Mouse (Mus musculus) c-Kit-positive CD71-positive TER-119-negative erythroid progenitor cells, embryonic 14.5 days (primary cell): ENCODE measurements at regions not wholly inside any gene's neighbourhood (a gene's known extent, or its start where the extent isn't known, plus 50 kb on each side); places are given as distances from the start of the nearest gene placed in this dataset.

ENCODE experiments used
- DNase-seq: peaks from one replicate; pipeline ENCODE4 v3.0.0-alpha.2; 2013; ENCODE audit warnings: low read depth

DNA sequence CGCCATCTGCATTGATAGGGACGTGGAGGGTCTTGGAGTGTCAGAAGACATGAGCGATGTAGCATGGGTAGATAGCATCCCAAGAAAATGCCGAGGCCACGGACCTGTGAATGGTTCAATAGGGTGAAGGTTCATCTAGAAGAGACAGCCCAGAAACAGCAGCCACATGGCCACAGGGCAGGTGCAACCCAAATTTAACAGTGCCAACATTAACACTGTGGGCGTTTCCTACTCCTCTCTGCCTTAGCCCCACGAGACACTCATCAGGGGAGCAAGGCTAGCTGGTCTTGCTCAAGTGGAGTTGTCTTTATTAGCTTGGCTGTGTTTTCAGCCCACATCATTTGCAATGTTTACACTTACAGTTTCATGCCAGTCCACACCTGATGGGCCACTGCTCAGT lies 310.7 kb downstream of the Plpp3 start:
- DNase-seq: no peak

DNA sequence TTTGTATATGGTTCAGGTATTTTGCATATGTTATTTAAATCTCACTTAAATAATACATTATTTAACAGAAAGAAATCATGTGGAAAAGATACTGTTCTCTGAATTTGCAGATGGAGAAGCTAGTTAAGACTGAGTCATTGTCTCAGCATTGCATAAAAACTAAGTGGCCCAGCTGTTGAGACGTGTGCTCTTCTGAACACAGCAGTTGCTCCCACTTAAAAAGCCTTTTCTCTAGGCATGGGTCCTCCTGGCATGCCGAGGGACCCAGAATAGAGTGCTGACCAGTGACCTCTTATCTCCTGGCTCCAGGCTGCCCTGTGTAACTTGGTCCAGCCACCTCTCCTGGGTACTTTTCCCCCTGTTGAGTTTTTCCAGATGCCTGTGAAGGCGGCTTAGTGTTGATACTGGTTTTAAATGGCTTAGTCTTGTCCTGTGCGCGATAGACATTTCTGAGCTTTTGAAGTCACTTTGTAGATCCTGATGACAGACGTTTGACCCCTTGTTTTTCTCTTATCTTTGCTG lies 312.2 kb downstream of the Plpp3 start:
- DNase-seq: no peak

DNA sequence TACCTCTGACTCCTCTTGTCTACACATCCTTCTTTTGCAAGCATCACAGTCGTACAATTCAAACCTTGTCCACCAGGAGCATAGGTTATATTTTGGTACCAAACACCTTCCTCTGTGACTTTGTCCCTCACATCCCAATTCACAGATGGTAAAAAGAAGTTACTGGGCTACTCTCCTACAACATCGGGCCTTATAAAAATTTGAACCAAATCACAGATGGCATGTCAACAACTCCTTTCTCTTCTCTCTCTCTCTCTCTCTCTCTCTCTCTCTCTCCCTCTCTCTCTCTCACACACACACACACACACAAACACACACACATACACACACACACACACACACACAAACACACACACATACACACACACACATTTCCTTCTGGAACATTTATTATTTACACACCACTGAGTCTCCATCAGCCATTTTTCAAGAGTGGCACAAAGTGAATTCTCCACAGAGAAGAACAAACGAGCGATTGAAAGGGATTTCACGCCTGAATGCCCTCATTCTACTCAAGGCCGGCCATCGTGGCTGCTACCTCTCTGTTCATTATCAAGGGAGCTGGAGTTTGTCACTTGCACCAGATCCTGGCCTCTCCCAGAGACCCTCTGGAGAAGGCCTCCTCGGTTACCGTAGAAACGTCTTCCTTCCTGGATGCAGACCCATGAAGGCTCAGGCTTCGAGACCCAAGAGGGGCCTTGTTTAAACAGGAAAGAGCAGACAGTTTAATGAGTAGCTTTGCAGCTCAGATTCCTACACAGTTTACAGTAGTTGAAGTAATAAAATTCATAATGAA lies 314.7 kb upstream of the Gm12728 start:
- DNase-seq: no peak

DNA sequence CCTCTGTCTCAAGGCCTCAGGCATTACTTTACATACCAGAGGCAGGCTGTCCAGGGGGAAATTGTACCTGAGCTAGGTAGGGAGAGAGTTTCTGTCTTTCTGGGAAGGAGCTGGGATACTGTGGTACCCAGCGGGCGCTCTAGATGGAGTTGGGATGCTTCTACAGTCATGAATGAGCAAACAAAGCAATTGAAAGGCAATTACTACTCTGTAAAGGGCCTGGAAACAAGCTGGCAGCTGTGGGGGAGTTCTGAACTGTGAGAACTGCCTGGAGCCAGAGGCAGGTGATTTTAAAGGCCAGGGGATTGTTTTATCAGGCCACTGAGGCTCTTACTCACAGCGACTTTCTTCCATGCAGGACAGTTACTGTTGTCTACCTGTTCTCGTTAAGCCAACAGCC lies 313.3 kb upstream of the Gm12728 start:
- no peak for DNase-seq

DNA sequence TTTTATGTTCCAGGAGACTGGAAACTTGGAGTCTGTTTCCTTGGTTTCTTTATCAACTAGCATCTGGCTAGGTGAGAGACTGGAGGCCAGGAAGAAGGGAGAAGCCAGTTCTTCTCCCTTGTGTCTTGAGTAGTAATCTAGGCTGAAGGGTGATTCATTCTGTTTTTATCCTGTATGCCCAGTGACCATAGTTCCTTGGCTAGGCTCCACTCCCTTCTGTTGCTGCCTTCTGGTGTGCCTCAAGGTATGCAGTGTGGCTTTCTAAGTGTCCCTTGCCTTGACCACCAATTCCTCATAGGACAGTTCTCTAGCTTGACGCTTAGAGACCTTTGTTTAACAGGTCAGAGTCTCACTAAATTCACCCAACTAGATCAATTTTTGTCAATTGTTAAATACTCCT lies 303.3 kb upstream of the Gm12728 start:
- DNase-seq: no peak

DNA sequence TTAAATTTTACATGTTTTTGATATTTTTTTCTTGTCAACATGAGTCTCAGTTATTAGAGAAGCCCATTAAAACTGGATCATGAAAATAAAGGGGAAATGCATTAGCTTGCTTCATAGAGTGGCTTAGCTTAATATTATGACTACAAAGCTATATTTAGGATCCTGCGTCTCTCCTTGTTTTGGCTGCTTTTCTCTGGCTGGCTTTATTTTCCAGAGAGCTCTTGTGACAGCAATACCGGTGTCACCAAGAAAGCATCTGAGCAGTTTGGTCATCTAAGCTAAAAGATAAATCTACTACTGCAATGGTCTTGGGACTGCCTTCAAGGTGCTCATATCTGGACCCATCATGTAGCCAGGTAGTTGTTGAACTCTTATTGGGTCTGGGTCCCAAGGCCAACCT lies 293.5 kb upstream of the Gm12728 start:
- no peak for DNase-seq

DNA sequence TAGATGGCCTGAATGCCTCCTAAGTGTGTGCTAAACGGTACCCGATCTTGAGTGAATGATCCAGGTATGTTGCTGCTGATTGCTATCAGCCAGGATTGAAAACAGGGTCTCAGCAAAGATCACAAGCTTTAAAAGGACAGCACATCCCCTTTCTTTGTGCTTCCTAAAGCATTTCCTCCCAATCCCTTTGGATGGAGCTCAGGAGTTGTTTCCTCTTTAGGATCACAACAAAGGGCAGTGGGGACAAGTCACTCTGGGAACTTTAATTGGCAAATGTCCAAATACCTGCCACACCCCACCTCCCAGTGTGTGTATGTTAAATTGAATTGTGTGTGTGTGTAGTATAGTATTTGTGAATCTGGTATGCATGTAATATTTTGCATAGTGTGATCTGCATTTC lies 283.5 kb upstream of the Gm12728 start:
- no peak for DNase-seq

DNA sequence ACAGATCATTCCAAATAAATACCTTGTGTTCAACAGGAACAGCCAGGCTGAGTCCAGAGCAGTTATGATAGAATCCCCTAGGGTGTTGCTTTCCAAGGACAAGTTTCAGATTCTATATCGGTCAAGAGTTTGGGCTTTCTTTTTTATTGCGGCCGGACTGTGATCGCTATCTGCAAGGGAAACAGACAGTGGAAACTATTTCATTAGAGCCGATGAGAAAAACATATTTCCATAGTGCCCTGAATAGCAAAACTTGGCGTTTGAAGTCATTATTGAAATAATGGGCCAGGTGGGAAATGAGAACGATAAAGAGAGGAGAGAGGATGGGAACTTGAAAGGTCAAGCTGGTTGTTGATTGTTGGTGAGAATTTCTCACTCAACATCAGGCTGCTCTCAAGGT lies 282.4 kb upstream of the Gm12728 start:
- no peak for DNase-seq

DNA sequence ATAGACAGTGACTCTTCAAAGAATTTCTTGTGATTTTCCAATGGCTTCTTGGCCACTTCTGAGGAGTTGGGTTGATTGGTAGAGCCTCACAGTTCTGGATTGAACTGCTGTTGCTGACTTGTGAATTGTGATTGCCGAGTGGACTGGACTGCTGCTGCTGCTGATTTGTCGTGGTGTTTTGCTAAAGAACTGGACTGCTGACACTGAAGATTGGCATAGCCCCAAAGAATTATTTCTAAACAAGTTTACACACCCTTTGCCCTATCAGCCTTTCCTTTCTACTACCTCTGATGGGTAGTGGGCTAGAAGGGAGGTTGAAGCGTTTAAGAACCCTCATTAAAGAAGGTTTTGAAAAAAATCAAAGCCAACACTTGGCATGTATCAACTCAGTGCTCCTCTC lies 280.6 kb upstream of the Gm12728 start:
- no peak for DNase-seq

DNA sequence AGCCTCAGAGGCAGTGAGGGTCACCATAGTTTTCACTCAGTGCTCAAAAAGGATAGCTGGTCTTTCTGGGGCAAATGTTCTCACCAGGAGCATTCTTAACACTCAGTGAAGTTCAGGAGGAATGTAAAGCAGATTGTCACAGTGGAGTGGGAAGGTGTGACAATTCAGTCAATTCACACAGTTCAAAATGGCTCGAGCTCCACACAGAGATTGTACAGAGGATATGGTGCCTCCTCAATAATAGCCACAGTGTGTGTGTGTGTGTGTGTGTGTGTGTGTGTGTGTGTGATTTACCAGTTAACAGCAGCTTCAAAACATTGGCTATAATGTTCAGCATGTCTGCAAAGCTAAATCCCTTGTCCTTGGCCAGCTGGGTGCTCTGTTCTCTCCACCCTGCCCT lies 279.3 kb upstream of the Gm12728 start:
- DNase-seq: no peak

DNA sequence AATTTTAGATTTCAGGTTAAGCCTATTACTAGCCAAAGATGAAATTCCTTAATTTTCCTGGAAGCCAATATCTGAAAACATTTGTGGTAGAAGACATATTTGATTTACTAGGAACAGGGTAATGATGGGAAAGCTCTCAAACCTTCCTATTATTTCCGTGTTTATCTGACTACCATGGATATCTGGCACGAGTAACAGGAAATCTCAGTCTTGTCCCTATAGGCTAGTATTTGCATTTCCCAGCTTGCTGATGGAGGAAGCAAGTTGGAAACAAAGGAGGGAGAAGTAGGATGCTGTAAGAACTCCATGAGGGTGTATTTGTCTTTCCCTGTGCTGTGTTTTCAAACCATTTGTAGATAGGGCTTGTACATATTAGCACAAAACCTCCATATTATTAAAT lies 264.5 kb upstream of the Gm12728 start:
- DNase-seq: no peak

DNA sequence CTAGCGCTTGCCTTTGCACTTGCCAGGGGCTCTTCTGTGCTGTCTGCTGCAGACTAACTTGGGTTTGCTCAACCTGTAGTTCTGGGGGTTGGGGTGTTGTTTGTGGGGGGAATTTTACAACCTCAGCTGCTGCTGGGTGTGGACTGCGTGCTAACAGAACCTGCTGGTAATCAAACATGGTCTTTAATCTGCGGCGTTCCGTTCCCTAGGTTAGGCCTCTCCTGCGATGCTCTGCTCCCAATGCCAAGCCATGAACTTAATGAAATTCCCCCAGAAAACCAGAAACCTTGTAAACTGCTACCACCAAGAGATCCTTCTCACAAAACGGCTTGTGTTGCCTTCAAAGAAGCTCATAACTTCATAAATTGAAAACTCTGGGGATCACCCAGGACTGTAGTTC lies 262.9 kb upstream of the Gm12728 start:
- DNase-seq: no peak

DNA sequence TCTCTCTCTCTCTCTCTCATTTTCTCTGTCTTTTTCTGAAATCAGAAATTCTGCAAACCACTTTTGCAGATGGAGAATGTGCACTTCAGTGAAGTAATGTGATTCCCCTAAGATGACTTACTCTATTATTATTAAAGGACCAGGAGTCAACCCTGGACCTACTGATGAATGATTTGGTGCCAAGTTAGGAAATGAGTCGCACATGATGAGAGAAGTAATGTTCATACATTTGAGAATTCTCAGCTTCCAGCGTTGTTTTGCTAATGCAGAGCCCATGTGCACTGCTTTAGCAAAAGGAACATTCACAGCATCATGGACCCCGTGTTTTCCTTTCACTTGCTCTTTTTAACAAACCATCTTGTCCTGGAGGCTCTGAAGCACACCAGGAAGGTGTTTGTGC lies 262.4 kb upstream of the Gm12728 start:
- no peak for DNase-seq

DNA sequence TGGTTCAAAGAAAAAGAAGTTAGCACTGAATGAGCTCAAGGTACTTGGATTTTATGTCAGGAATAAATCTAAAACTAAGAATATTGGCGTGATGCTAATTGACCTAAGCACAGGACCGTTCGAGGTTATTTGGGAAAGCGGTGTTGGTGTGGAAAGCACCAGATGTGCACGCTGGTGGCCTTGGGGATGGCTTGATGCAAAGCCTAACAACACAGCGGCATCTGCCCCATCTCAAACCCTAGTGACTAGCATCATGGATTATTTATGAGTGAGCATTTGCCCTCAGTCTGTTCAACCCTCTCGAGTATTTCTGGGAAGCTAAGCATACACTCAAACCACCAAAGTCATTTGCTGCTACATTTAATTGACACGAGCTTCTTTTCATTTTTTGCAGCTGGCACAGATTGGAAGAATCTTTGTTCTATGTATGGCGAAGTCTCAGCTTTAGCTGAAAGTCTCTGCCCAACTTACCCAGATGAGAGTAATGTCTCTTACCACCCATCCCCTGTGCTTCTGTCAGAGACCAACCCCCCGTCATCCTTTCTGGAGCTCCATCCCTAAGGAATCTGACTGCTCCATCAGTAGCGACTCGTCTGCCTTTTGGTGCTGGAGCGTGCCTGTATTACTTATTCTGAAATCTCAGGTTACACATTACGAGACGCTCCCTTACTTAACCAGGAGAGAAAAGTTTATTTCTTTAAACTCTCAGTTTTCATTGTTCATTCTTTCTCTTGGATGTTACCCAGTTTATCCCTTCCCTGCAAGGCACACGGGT lies 257.8 kb upstream of the Gm12728 start:
- no peak for DNase-seq

DNA sequence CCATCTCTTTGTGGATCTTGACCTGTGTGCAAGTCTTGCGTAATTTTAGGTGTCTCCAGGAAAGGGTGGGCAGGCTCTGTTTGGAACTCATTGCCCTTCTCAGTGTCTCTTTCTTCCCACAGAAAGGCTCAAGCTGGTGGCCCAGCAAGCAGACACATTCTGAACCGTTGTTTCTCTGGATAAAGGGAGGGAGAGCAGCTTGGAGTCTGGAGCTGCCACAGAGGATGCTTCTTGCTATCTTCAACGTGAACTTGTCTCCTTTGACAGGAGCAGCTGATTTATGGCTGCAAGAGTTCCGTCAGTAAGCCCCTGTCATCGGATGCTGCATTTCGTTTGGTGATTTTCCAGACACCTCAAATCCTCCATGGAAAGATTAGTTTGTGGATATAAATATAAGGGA lies 254.2 kb upstream of the Gm12728 start:
- no peak for DNase-seq

DNA sequence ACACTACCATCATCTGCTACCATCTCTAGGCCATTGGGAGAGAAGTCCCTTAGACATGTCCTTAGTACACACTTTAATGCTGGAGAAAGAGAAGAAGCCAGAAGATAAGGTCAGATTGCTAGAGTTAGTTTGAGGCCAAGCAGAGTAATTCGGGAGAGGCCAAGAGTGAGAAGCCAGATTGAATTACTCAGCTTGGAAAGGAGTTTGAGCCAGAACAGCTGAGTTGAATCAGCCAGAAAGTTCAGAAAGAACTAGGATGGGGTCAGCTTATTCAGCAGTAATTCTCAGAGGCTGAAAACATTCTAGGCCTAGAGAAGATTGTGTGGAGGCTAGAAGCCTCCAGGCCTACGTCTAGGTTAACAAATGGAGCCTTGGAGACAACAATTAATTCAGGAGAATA lies 244.2 kb upstream of the Gm12728 start:
- no peak for DNase-seq

DNA sequence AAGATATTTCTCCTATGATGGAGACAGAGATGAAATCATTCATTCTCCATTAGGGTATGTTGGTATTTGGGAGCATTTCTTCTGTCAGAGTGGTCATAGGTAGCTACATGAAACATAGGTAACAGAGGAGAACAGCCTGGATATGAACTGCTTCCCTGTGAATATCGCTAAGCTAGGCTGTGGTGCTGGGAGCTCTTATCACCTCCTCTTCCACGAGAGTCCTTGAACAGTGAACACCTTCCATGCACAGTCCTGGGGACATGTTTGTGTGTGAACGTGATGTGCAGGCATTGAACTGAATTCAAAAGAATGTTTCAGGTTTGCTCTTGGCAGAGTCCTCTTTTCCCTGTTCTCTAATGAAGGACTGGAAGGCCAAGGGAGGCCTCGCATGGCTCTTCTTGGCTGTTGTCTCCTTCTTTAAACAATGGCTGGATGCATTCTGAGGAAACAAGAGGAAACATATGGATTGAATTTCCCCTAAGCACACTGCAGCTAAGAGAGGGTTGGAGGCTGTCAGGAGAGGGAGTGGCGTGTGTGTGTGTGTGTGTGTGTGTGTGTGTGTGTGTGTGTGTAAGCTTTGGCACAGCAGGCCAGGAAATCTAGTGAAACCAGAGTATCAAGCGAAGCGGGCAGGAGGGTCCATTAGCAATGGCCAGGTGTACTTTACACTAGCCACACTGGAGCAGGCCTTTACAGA lies 239.8 kb upstream of the Gm12728 start:
- DNase-seq: no peak

DNA sequence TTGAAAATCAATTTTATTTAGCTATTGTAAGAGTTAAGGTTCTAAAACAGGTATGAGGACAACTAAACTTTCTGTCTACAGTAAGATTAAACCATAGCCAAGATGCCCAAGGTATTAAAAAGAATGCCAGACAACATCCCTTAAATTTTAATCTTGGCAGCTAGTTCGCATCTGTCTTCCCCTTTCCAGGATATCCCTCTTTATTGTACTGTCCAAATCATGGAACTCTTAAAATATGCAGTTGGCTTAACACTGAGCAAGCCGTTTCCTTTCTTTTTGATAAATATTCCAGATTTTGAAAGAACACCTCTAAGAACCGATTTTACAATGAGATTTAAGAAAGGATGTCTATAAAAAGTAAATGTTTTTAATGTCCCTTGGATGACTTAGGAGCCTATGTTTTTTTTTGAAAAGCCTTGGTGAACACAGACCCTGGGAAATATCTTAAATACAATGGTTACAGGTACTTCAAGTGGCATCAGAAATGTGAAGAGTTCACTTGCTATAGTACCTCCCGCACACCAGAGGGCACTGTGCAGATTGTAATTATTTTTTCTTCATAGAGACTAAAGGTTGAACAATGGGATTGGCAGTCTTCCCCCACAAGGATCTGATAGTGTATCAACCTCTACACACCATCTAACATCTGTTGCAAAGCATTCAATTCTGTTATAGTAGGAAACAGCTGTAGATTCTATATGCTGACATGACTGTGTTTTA lies 237.5 kb upstream of the Gm12728 start:
- no peak for DNase-seq

DNA sequence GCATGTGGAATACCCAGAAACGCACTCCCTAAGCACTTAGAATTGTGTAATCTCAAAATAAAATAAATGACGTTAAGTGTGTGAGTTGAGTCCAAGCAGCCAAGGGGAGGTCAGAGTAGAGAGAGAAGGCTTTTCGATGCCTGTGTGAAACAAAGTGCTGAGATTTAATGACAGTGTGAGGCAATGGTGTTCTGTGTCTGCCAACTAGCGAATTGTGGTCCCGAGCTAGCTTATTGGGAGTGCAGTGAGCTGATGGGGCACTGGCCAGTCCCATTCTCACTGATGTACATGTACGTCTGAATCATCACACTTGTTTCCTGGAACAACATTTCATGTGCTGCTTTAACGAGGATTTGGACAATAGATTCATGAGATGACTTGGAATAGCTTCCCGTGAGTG lies 234.7 kb upstream of the Gm12728 start:
- DNase-seq: no peak

DNA sequence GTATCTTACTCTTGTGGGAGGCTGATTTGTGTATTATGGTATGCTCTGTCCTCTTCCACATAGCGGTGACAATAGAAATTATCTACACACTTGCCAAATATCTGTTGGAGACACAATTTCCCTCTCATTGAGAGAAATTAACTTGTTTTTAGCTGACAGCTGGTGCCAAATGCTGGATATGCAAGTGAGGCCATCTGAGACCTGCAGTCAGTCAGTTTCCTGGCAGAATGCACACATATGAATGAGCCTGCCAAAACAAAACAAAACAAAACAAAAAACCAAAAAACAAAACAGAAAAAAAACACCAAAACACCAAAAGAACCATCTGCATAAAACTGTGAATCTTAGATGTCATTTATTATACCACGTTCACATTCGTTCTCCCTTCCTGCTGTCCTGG lies 233.7 kb upstream of the Gm12728 start:
- DNase-seq: no peak

DNA sequence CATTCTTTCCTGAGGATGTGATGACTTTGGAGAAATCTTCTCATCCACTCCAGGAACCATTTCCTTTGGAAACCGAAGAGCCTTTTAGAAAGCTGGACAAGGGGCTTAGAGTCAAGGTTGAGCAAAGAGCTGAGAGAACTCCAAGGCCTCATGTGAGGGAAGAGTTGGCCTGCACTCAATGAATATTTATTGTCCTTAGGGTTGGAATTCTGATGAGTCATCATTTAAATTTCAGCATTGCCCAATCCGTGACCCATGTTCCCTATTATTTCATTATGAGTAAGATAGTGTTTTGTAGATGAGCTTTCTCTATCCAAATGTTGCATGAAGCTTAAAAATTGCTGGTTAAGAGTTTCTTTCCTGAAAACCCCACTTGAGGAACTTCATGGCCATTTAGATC lies 232.3 kb upstream of the Gm12728 start:
- no peak for DNase-seq

DNA sequence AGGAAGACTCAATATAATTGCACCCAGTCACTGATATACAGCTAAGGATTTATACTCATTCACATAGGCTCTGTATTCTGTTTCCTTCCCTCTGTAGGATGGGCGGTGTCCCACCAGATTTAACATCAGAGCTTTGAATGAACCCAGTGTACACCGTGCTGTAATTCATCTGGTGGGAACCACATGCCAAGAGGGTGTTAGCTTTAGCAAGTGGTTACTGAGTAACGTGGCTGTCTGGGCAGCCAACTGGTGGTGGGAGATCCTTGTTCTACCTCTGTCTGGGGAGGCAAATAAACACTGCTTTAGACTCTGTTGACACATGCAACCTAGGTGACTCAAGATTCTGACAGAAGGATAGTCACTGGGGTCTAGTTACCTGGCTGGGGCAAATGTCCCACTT lies 229.6 kb upstream of the Gm12728 start:
- DNase-seq: no peak
